Mouse (Mus musculus): ENCODE results near the gene A930002H24Rik.
"Not testable (repeated sequence)": the region's sequence is repeated elsewhere in the genome, so short reads cannot be mapped to it uniquely, and the experiment has no call there.

A930002H24Rik gene

GRCm38 (mm10) chr17:63863647-63864149 is at the start of gene A930002H24Rik:
TSS of gene A930002H24Rik (minus strand) at chr17:63863791.
- DNase-seq: peak; percentile 99

- DNase-seq: no peak
These were observed 45.7 kb upstream of the A930002H24Rik start for GRCm38 (mm10) chr17:63909297-63909696.

- no peak for DNase-seq
These were observed 33.5 kb upstream of the A930002H24Rik start for GRCm38 (mm10) chr17:63897050-63897449.

- no peak for DNase-seq
These were observed 32.2 kb upstream of the A930002H24Rik start for GRCm38 (mm10) chr17:63895829-63896228.

- DNase-seq: no peak
These were observed 27.0 kb upstream of the A930002H24Rik start for GRCm38 (mm10) chr17:63890611-63891010.

- no peak for DNase-seq
These were observed 23.4 kb upstream of the A930002H24Rik start for GRCm38 (mm10) chr17:63886988-63887387.

GRCm38 (mm10) chr17:63880009-63880408 is 16.4 kb upstream of the A930002H24Rik start:
- no peak for DNase-seq

GRCm38 (mm10) chr17:63878889-63879288 is 15.3 kb upstream of the A930002H24Rik start:
- DNase-seq: no peak

GRCm38 (mm10) chr17:63871773-63872172 is 8.2 kb upstream of the A930002H24Rik start:
- DNase-seq: no peak

- DNase-seq: peak in 1 of 2 experiments; percentile 73
These were observed 580 bp upstream of the A930002H24Rik start for GRCm38 (mm10) chr17:63864171-63864571.

GRCm38 (mm10) chr17:63863012-63863630 is 470 bp downstream of the A930002H24Rik start, which contains the start of gene Fer:
TSS of gene Fer (plus strand) at chr17:63863062.
- DNase-seq: no peak

- no peak for DNase-seq
These were observed 1.2 kb downstream of the A930002H24Rik start for GRCm38 (mm10) chr17:63862399-63862798.

GRCm38 (mm10) chr17:63860988-63861387 is 2.6 kb downstream of the A930002H24Rik start:
- no peak for DNase-seq

- DNase-seq: no peak
These were observed 6.5 kb downstream of the A930002H24Rik start for GRCm38 (mm10) chr17:63857023-63857544.

GRCm38 (mm10) chr17:63850016-63850415 is 13.6 kb downstream of the A930002H24Rik start:
- no peak for DNase-seq

GRCm38 (mm10) chr17:63849566-63849965 is 14.0 kb downstream of the A930002H24Rik start:
- peak; percentile 90 to 94 for DNase-seq

- no peak for DNase-seq
These were observed 14.4 kb downstream of the A930002H24Rik start for GRCm38 (mm10) chr17:63849151-63849550.

- not testable (repeated sequence) for DNase-seq
These were observed 17.8 kb downstream of the A930002H24Rik start for GRCm38 (mm10) chr17:63845766-63846165.

- DNase-seq: no peak
These were observed 18.7 kb downstream of the A930002H24Rik start for GRCm38 (mm10) chr17:63844936-63845335.

GRCm38 (mm10) chr17:63842226-63842625 is 21.4 kb downstream of the A930002H24Rik start:
- DNase-seq: no peak

- no peak for DNase-seq
These were observed 23.8 kb downstream of the A930002H24Rik start for GRCm38 (mm10) chr17:63839636-63840269.

- DNase-seq: no peak
These were observed 25.4 kb downstream of the A930002H24Rik start for GRCm38 (mm10) chr17:63838144-63838543.

- DNase-seq: no peak
These were observed 26.9 kb downstream of the A930002H24Rik start for GRCm38 (mm10) chr17:63836641-63837040.

- no peak for DNase-seq
These were observed 27.4 kb downstream of the A930002H24Rik start for GRCm38 (mm10) chr17:63836223-63836622.

Data from lung, postnatal 4 days (tissue).